ENCODE assay signal across 8 mouse cellular contexts in genomic region chr8:93662219-93662618, GRCm38 (mm10).
DNase-seq lines count a peak whose midpoint lies in the region; ATAC-seq and TF ChIP-seq lines count a peak whose summit lies in the region.

No protein-coding gene starts in this region.

- peak overlapping the region; percentile 61 for H3K4me2 ChIP-seq in heart, embryonic 15.5 days
- H3K4me2 ChIP-seq in forebrain, embryonic 11.5 days (ENCODE audit: low read depth, low read length, severe bottlenecking) = peak overlapping the region; percentile 38
- peak overlapping the region; percentile 51 for H3K4me2 ChIP-seq in kidney, postnatal 0 days (ENCODE audit: low read length)
- H3K4me2 ChIP-seq in midbrain, embryonic 14.5 days (ENCODE audit: low read length) = peak overlapping the region; percentile 57

- no peak for ATAC-seq in heart, embryonic 15.5 days (replicated peaks; ENCODE audit: insufficient number of reproducible peaks, insufficient read depth, low FRiP score, low read depth)
- peak; percentile 27; the same call in 1 of the 2 replicates for ATAC-seq in forebrain, embryonic 11.5 days (replicated peaks; ENCODE audit: low FRiP score)
- ATAC-seq in kidney, postnatal 0 days (replicated peaks; ENCODE audit: low FRiP score, low read depth) = peak; percentile 59
- peak; percentile 24; the same call in 1 of the 2 replicates for ATAC-seq in midbrain, embryonic 14.5 days (ENCODE audit: low FRiP score, low TSS enrichment)
- ATAC-seq in monocyte, adult 5-6 weeks (replicated peaks; ENCODE audit: insufficient number of reproducible peaks, low FRiP score, low TSS enrichment, poor library complexity, severe bottlenecking) = no peak

- no peaks in the 10 kb centered on the region for H3K27me3 ChIP-seq in heart, embryonic 15.5 days
- no peaks in the 10 kb centered on the region for H3K27me3 ChIP-seq in forebrain, embryonic 11.5 days (ENCODE audit: control insufficient read depth, insufficient read depth, low read length)
- H3K27me3 ChIP-seq in kidney, postnatal 0 days (ENCODE audit: insufficient read depth, low read length) = no peaks in the 10 kb centered on the region
- no peaks in the 10 kb centered on the region for H3K27me3 ChIP-seq in midbrain, embryonic 14.5 days (ENCODE audit: control insufficient read depth, insufficient read depth, low read length)

- WGBS in heart, embryonic 15.5 days = 65% methylated on average over 5 of the region's 5 CpGs
- 83% methylated on average over 5 of the region's 5 CpGs for WGBS in forebrain, embryonic 11.5 days
- WGBS in kidney, postnatal 0 days = 49% methylated on average over 5 of the region's 5 CpGs
- WGBS in midbrain, embryonic 14.5 days = 77% methylated on average over 5 of the region's 5 CpGs

- no peak overlapping the region for H3K9ac ChIP-seq in heart, embryonic 15.5 days
- no peak overlapping the region; the same call in 1 of the 2 replicates for H3K9ac ChIP-seq in forebrain, embryonic 11.5 days (ENCODE audit: low read length)
- no peak overlapping the region for H3K9ac ChIP-seq in kidney, postnatal 0 days (ENCODE audit: low read depth, low read length)
- peak overlapping the region; percentile 32; the same call in 1 of the 2 replicates for H3K9ac ChIP-seq in midbrain, embryonic 14.5 days (replicated peaks; ENCODE audit: low read length)

- no peak for DNase-seq in heart, adult 18-20 months
- DNase-seq in forebrain, embryonic 11.5 days (ENCODE audit: low spot score) = no peak
- peak; percentile 61 for DNase-seq in kidney, postnatal 0 days (ENCODE audit: low spot score)
- DNase-seq in midbrain, embryonic 14.5 days = no peak
- DNase-seq in spleen, postnatal 36 days (ENCODE audit: low spot score in 2 of 2) = no peak
- no peak for DNase-seq in urinary bladder, postnatal 25 days (ENCODE audit: low spot score)

- H3K27ac ChIP-seq in heart, embryonic 15.5 days = no peak overlapping the region
- H3K27ac ChIP-seq in forebrain, embryonic 11.5 days (ENCODE audit: low read depth, low read length) = no peak overlapping the region
- no peak overlapping the region for H3K27ac ChIP-seq in kidney, postnatal 0 days
- H3K27ac ChIP-seq in midbrain, embryonic 14.5 days (replicated peaks; ENCODE audit: low read depth, low read length) = no peak overlapping the region

- H3K9me3 ChIP-seq in heart, embryonic 15.5 days (replicated peaks) = no peaks in the 10 kb centered on the region
- H3K9me3 ChIP-seq in forebrain, embryonic 11.5 days (ENCODE audit: control insufficient read depth, low read length) = no peaks in the 10 kb centered on the region
- H3K9me3 ChIP-seq in kidney, postnatal 0 days (replicated peaks; ENCODE audit: low read length) = no peaks in the 10 kb centered on the region
- H3K9me3 ChIP-seq in midbrain, embryonic 14.5 days (ENCODE audit: control insufficient read depth, low read length) = no peaks in the 10 kb centered on the region

- TF ChIP-seq CTCF in kidney, postnatal 0 days (IDR thresholded peaks at IDR 0.05; ENCODE audit: low read depth) = no peak

- H3K4me3 ChIP-seq in heart, embryonic 15.5 days = peak overlapping the region; percentile 37; the same call in 1 of the 2 replicates
- H3K4me3 ChIP-seq in forebrain, embryonic 11.5 days (ENCODE audit: low read depth, low read length) = no peak overlapping the region
- peak overlapping the region; percentile 13; the same call in 1 of the 2 replicates for H3K4me3 ChIP-seq in kidney, postnatal 0 days (replicated peaks; ENCODE audit: low read depth, low read length)
- peak overlapping the region; percentile 25 for H3K4me3 ChIP-seq in midbrain, embryonic 14.5 days (replicated peaks; ENCODE audit: low read depth, low read length)

- H3K36me3 ChIP-seq in heart, embryonic 15.5 days = no peaks in the 10 kb centered on the region
- H3K36me3 ChIP-seq in forebrain, embryonic 11.5 days (ENCODE audit: control insufficient read depth, insufficient read depth, low read length) = no peaks in the 10 kb centered on the region
- no peaks in the 10 kb centered on the region for H3K36me3 ChIP-seq in kidney, postnatal 0 days (ENCODE audit: insufficient read depth, low read length)
- no peaks in the 10 kb centered on the region for H3K36me3 ChIP-seq in midbrain, embryonic 14.5 days (ENCODE audit: control insufficient read depth, insufficient read depth, low read length)

- 0 out of 2 replicates have a peak, but pooled peaks cover 2% of the 10 kb centered on the region for H3K4me1 ChIP-seq in heart, embryonic 15.5 days (replicated peaks)
- no peaks in the 10 kb centered on the region for H3K4me1 ChIP-seq in forebrain, embryonic 11.5 days (replicated peaks; ENCODE audit: control insufficient read depth, insufficient read depth, low read length)
- H3K4me1 ChIP-seq in kidney, postnatal 0 days (replicated peaks; ENCODE audit: insufficient read depth, low read length) = no peaks in the 10 kb centered on the region
- H3K4me1 ChIP-seq in midbrain, embryonic 14.5 days (ENCODE audit: control insufficient read depth, insufficient read depth, low read length) = no peaks in the 10 kb centered on the region

Comparison
In these comparisons a context has a peak if more than half of its experiments do, and no peak if none do; other contexts are left out.
1. ATAC-seq: peak in forebrain, embryonic 11.5 days (single experiment), kidney, postnatal 0 days (single experiment) and midbrain, embryonic 14.5 days (single experiment); none in heart, embryonic 15.5 days (single experiment) and monocyte, adult 5-6 weeks (single experiment).
2. Peak in every context shown above with its lines, with median percentiles within 50 percentile points of each other: H3K4me2 ChIP-seq.